Mouse (Mus musculus) stomach, adult 2 months (tissue): ENCODE results near the gene Gm13288. TPM values are rescaled to one million over a fixed set of nuclear protein-coding genes. Genes with fewer than 3 reads are reported as not detected.

ENCODE experiments used
- polyA plus RNA-seq: library from polyadenylated mRNA; depleted of rRNA; stranded (reverse); fragments of >200 nt; gene quantifications from 2 replicates; pipeline ENCODE4 v1.2.3, GENCODE M21; 2012; rRNA removed

Gene Gm13288
- not detected in 2 replicates for polyA plus RNA-seq

DNA sequence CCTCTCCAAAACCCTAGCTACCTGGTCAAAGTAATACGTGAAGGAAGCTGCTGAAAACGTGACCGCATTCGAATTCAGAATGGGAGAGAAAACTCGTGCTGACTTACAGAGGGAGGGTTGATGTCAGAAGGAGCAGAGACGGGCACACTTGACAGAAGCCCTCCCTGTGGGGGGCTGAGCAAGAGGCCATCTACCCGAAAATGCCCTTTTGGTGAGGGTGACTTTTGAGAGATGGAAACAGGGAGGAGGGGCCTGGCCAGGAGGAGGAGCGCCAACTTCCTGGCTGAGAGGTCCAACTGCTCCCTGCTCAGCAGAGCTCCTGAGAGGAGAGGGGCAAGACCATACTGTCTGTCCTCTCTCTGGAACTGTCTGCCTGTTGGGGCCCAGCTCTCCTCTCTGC lies at the start of gene Gm13288:
TSS of gene Gm13288 (plus strand) at position 301 of the 400 bp plus-strand sequence.

DNA sequence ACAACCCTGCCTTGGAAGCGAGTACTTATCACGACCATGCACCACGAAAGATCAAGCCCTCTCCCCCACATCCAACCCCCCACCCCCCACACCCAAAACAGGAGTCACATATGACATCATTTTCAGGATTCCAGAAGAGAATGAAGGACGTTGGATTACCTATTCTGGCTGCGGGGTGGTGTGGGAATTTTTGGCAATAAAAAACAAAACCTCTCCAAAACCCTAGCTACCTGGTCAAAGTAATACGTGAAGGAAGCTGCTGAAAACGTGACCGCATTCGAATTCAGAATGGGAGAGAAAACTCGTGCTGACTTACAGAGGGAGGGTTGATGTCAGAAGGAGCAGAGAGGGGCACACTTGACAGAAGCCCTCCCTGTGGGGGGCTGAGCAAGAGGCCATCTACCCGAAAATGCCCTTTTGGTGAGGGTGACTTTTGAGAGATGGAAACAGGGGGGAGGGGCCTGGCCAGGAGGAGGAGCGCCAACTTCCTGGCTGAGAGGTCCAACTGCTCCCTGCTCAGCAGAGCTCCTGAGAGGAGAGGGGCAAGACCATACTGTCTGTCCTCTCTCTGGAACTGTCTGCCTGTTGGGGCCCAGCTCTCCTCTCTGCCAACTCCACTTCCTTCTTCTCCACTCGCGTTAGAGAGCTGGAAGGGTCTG lies 45.6 kb upstream of the Gm13288 start, which contains the start of gene Gm13283:
TSS of gene Gm13283 (plus strand) at position 510 of the 659 bp plus-strand sequence.

DNA sequence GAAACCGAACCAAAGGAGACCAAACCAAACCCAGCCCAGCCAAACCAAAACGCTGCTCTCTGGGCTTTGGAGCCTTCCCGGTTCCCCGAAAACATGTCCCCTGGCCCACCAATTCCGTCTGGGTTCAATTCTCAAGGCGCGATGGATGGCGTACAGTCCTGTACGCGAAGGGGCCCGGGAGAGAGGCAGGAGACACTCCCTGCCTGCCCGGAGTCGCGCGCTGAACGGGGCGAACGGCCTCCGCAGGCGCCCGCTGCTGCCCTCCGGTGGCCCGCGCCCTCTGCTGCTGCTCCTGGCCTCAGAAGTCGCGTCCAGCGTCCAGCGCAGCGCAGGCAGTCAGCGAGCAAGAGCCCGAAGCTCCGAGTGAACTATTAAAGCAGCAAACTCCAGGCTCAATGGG lies 31.8 kb upstream of the Gm13288 start, which contains the start of gene Gm13290:
TSS of gene Gm13290 (plus strand) at position 301 of the 400 bp plus-strand sequence.

DNA sequence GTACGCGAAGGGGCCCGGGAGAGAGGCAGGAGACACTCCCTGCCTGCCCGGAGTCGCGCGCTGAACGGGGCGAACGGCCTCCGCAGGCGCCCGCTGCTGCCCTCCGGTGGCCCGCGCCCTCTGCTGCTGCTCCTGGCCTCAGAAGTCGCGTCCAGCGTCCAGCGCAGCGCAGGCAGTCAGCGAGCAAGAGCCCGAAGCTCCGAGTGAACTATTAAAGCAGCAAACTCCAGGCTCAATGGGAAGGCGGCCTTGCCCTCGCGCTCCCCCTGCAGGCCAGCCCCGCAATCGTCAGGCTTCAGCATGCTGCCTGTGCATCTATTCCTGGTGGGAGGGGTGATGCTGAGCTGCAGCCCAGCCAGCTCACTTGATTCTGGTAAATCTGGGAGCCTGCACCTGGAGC lies 28.7 kb upstream of the Gm13288 start, which contains the start of gene Gm13289:
TSS of gene Gm13289 (plus strand) at position 301 of the 400 bp plus-strand sequence.

DNA sequence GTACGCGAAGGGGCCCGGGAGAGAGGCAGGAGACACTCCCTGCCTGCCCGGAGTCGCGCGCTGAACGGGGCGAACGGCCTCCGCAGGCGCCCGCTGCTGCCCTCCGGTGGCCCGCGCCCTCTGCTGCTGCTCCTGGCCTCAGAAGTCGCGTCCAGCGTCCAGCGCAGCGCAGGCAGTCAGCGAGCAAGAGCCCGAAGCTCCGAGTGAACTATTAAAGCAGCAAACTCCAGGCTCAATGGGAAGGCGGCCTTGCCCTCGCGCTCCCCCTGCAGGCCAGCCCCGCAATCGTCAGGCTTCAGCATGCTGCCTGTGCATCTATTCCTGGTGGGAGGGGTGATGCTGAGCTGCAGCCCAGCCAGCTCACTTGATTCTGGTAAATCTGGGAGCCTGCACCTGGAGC lies 25.8 kb upstream of the Gm13288 start, which contains the start of gene Gm13272:
TSS of gene Gm13272 (plus strand) at position 301 of the 400 bp plus-strand sequence.

DNA sequence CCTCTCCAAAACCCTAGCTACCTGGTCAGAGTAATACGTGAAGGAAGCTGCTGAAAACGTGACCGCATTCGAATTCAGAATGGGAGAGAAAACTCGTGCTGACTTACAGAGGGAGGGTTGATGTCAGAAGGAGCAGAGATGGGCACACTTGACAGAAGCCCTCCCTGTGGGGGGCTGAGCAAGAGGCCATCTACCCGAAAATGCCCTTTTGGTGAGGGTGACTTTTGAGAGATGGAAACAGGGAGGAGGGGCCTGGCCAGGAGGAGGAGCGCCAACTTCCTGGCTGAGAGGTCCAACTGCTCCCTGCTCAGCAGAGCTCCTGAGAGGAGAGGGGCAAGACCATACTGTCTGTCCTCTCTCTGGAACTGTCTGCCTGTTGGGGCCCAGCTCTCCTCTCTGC lies 23.5 kb upstream of the Gm13288 start, which contains the start of gene Ifnz:
TSS of gene Ifnz (plus strand) at position 301 of the 400 bp plus-strand sequence.

DNA sequence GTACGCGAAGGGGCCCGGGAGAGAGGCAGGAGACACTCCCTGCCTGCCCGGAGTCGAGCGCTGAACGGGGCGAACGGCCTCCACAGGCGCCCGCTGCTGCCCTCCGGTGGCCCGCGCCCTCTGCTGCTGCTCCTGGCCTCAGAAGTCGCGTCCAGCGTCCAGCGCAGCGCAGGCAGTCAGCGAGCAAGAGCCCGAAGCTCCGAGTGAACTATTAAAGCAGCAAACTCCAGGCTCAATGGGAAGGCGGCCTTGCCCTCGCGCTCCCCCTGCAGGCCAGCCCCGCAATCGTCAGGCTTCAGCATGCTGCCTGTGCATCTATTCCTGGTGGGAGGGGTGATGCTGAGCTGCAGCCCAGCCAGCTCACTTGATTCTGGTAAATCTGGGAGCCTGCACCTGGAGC lies 19.9 kb upstream of the Gm13288 start, which contains the start of gene Gm13276:
TSS of gene Gm13276 (plus strand) at position 301 of the 400 bp plus-strand sequence.

DNA sequence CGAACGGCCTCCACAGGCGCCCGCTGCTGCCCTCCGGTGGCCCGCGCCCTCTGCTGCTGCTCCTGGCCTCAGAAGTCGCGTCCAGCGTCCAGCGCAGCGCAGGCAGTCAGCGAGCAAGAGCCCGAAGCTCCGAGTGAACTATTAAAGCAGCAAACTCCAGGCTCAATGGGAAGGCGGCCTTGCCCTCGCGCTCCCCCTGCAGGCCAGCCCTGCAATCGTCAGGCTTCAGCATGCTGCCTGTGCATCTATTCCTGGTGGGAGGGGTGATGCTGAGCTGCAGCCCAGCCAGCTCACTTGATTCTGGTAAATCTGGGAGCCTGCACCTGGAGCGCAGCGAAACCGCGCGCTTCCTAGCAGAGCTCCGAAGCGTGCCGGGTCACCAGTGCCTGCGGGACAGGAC lies 16.9 kb upstream of the Gm13288 start, which contains the start of gene Gm13277:
TSS of gene Gm13277 (plus strand) at position 231 of the 400 bp plus-strand sequence.

DNA sequence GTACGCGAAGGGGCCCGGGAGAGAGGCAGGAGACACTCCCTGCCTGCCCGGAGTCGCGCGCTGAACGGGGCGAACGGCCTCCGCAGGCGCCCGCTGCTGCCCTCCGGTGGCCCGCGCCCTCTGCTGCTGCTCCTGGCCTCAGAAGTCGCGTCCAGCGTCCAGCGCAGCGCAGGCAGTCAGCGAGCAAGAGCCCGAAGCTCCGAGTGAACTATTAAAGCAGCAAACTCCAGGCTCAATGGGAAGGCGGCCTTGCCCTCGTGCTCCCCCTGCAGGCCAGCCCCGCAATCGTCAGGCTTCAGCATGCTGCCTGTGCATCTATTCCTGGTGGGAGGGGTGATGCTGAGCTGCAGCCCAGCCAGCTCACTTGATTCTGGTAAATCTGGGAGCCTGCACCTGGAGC lies 14.1 kb upstream of the Gm13288 start, which contains the start of gene Gm13278:
TSS of gene Gm13278 (plus strand) at position 301 of the 400 bp plus-strand sequence.

DNA sequence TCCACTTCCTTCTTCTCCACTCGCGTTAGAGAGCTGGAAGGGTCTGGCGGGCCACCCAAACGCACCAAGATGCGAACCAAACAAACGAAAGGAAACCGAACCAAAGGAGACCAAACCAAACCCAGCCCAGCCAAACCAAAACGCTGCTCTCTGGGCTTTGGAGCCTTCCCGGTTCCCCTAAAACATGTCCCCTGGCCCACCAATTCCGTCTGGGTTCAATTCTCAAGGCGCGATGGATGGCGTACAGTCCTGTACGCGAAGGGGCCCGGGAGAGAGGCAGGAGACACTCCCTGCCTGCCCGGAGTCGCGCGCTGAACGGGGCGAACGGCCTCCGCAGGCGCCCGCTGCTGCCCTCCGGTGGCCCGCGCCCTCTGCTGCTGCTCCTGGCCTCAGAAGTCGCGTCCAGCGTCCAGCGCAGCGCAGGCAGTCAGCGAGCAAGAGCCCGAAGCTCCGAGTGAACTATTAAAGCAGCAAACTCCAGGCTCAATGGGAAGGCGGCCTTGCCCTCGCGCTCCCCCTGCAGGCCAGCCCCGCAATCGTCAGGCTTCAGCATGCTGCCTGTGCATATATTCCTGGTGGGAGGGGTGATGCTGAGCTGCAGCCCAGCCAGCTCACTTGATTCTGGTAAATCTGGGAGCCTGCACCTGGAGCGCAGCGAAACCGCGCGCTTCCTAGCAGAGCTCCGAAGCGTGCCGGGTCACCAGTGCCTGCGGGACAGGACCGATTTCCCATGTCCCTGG lies 11.2 kb upstream of the Gm13288 start, which contains the start of gene Gm13275:
TSS of gene Gm13275 (plus strand) at position 552 of the 740 bp plus-strand sequence.

DNA sequence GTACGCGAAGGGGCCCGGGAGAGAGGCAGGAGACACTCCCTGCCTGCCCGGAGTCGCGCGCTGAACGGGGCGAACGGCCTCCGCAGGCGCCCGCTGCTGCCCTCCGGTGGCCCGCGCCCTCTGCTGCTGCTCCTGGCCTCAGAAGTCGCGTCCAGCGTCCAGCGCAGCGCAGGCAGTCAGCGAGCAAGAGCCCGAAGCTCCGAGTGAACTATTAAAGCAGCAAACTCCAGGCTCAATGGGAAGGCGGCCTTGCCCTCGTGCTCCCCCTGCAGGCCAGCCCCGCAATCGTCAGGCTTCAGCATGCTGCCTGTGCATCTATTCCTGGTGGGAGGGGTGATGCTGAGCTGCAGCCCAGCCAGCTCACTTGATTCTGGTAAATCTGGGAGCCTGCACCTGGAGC lies 8.2 kb upstream of the Gm13288 start, which contains the start of gene Gm13279:
TSS of gene Gm13279 (plus strand) at position 301 of the 400 bp plus-strand sequence.

DNA sequence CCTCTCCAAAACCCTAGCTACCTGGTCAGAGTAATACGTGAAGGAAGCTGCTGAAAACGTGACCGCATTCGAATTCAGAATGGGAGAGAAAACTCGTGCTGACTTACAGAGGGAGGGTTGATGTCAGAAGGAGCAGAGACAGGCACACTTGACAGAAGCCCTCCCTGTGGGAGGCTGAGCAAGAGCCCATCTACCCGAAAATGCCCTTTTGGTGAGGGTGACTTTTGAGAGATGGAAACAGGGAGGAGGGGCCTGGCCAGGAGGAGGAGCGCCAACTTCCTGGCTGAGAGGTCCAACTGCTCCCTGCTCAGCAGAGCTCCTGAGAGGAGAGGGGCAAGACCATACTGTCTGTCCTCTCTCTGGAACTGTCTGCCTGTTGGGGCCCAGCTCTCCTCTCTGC lies 6.0 kb upstream of the Gm13288 start, which contains the start of gene Gm13285:
TSS of gene Gm13285 (plus strand) at position 301 of the 400 bp plus-strand sequence.

DNA sequence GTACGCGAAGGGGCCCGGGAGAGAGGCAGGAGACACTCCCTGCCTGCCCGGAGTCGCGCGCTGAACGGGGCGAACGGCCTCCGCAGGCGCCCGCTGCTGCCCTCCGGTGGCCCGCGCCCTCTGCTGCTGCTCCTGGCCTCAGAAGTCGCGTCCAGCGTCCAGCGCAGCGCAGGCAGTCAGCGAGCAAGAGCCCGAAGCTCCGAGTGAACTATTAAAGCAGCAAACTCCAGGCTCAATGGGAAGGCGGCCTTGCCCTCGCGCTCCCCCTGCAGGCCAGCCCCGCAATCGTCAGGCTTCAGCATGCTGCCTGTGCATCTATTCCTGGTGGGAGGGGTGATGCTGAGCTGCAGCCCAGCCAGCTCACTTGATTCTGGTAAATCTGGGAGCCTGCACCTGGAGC lies 2.4 kb upstream of the Gm13288 start, which contains the start of gene Gm13287:
TSS of gene Gm13287 (plus strand) at position 301 of the 400 bp plus-strand sequence.

DNA sequence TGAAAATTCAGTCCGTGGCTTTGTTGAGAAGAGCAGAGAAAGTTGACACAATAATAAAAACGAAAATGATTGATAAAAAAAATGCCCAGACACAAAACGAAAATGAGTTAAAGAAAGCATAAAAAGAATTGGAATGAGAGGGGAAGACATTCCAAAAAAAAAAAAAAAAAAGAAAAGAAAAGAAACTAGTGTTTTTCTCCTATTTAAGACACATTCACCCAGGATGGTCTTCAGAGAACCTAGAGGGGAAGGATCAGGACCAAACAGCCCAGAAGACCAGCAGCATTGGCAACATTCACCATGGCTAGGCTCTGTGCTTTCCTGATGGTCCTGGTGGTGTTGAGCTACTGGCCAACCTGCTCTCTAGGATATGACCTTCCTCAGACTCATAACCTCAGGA lies 10.6 kb downstream of the Gm13288 start, which contains the start of gene Ifna7:
TSS of gene Ifna7 (plus strand) at position 301 of the 400 bp plus-strand sequence.

DNA sequence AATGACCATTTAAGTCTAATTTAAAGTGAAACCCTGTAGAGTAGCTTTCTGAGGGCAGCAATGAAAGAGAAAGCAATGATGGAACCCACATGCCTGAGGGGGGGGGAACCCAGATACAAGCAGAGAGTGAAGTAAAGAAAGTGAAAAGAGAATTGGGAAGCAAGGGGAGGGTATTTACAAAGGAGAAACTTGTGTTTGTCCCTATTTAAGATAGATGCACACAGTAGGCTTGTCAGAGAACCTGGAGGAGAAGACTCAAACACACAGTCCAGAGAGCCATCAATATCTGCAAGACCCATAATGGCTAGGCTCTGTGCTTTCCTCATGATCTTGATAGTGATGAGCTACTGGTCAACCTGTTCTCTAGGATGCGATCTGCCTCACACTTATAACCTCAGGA lies 14.3 kb downstream of the Gm13288 start, which contains the start of gene Ifna11:
TSS of gene Ifna11 (plus strand) at position 301 of the 400 bp plus-strand sequence.

DNA sequence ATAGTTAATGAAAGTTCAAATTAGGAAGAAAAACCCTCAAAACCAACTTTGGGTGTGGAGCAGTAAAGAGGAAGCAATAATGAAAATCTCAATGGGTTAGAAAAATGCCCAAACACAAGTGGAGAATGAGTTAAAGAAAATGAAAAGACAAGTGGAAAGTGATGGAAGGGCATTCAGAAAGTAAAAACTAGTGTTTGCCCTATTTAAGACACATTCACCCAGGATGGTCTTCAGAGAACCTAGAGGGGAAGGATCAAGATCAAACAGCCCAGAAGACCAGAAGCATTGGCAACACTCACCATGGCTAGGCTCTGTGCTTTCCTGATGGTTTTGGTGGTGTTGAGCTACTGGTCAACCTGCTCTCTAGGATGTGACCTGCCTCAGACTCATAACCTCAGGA lies 21.8 kb downstream of the Gm13288 start, which contains the start of gene Ifna6:
TSS of gene Ifna6 (plus strand) at position 301 of the 400 bp plus-strand sequence.

DNA sequence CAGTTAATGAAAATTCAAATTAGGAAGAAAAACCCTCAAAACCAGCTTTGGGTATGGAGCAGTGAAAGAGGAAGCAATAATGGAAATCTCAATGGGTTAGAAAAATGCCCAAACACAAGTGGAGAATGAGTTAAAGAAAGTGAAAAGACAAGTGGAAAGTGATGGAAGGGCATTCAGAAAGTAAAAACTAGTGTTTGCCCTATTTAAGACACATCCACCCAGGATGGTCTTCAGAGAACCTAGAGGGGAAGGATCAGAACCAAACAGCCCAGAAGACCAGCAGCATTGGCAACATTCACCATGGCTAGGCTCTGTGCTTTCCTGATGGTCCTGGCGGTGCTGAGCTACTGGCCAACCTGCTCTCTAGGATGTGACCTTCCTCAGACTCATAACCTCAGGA lies 29.9 kb downstream of the Gm13288 start, which contains the start of gene Ifna5:
TSS of gene Ifna5 (plus strand) at position 301 of the 400 bp plus-strand sequence.

DNA sequence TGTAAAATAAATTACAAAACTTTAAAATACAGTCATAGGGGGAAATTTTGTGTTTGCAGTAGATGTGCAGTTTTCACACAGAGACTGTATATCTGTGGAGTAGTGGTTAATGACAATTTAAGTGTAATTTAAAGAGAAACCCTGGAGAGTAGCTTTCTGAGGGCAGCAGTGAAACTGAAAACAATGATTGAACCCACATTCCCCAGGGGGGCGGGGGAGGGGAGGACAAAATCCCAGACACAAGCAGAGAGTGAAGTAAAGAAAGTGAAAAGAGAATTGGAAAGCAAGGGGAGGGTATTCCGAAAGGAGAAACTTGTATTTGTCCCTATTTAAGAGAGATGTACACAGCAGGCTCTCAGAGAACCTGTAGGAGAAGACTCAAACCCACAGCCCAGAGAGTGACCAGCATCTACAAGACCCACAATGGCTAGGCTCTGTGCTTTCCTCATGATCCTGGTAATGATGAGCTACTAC lies 36.1 kb downstream of the Gm13288 start, which contains the start of gene Ifna4:
TSS of gene Ifna4 (plus strand) at position 424 of the 474 bp plus-strand sequence.

DNA sequence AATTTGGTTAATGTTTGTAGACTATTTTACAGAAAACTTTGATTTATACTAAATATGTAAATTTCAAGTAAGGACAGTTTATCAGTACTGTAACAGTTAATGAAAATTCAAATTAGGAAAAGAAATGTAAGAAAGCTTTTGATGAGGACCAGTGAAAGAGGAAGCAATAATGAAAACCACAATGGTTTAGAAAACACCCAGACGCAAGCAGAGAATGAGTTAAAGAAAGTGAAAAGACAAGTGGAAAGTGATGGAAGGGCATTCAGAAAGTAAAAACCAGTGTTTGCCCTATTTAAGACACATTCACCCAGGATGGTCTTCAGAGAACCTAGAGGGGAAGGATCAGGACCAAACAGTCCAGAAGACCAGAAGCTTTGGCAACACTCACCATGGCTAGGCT lies 44.4 kb downstream of the Gm13288 start, which contains the start of gene Ifna1:
TSS of gene Ifna1 (plus strand) at position 390 of the 400 bp plus-strand sequence.

